Mouse (Mus musculus) heart, postnatal 0 days (tissue): Measurements from ENCODE around the gene Coq9. TPM values are rescaled to one million over a fixed set of nuclear protein-coding genes. Genes with fewer than 3 reads are reported as not detected.
A peak's percentile ranks its signal among the peaks of the same experiment; 100 is the strongest.

Experiments
- ATAC-seq: fragments of 200-750 bp; cut with Nextera tagmentation; 2 replicates; pipeline ENCODE4 v1.8.0; 2017; ENCODE audit warnings: low read depth, moderate number of reproducible peaks, moderate library complexity; ENCODE audit not compliant: insufficient read depth
- DNase-seq: peaks from one replicate; pipeline ENCODE4 v3.0.0-alpha.2; 2016; ENCODE audit warnings: low spot score
- H3K27ac ChIP-seq: fragments of 300-500 bp; sonication (generic); 2 replicates; pipeline ENCODE4 v1.5.1; 2014; ENCODE audit warnings: low read depth, mild to moderate bottlenecking
- H3K27me3 ChIP-seq: fragments of 300-500 bp; sonication (generic); 2 replicates; pipeline ENCODE4 v1.6.1; 2014; ENCODE audit warnings: low read length, mixed read lengths; ENCODE audit not compliant: control insufficient read depth, insufficient read depth
- H3K36me3 ChIP-seq: fragments of 300-500 bp; sonication (generic); replicated peaks from 2 replicates; pipeline ENCODE4 v1.6.1; 2014; ENCODE audit warnings: low read length, mixed read lengths; ENCODE audit not compliant: control insufficient read depth, insufficient read depth
- H3K4me1 ChIP-seq: fragments of 300-500 bp; sonication (generic); 2 replicates; pipeline ENCODE4 v1.6.1; 2014; ENCODE audit warnings: antibody characterized with exemption; ENCODE audit not compliant: control insufficient read depth, insufficient read depth
- H3K4me2 ChIP-seq: fragments of 300-500 bp; sonication (generic); 2 replicates; pipeline ENCODE4 v1.6.1; 2014; ENCODE audit warnings: low read depth, mild to moderate bottlenecking, low read length, moderate library complexity
- H3K4me3 ChIP-seq: fragments of 300-500 bp; sonication (generic); 2 replicates; pipeline ENCODE4 v1.5.1; 2014; ENCODE audit warnings: low read depth, low read length
- H3K9ac ChIP-seq: fragments of 300-500 bp; sonication (generic); replicated peaks from 2 replicates; pipeline ENCODE4 v1.6.1; 2014; ENCODE audit warnings: low read depth, low read length, mixed read lengths
- H3K9me3 ChIP-seq: fragments of 300-500 bp; sonication (generic); replicated peaks from 2 replicates; pipeline ENCODE4 v1.6.1; 2016; ENCODE audit warnings: low read length; ENCODE audit not compliant: control insufficient read depth
- CTCF ChIP-seq: IDR thresholded peaks from 2 replicates; pipeline ENCODE4 v1.5.1; 2016; ENCODE audit warnings: antibody characterized with exemption, control low read depth, low read depth
- EP300 ChIP-seq: IDR thresholded peaks from 2 replicates; pipeline ENCODE4 v1.6.1; 2016; ENCODE audit warnings: antibody characterized with exemption, low read depth
- WGBS: fragments of 180-500 bp; shearing (Covaris S2); extraction: QIAGEN DNeasy Blood & Tissue Kit; methylation state at CpG from one replicate; pipeline ENCODE4 v1.1.7; 2014; 5-methylcytosine and 5-hydroxymethylcytosine counted together
- polyA plus RNA-seq: library from polyadenylated mRNA; unstranded; fragments of >200 nt; fragmentation: Nextera tagmentation; extraction: Ambion mirVana; gene quantifications from 2 replicates; pipeline ENCODE4 v1.2.1, GENCODE M21; 2015
- total RNA-seq: library from RNA; depleted of rRNA; stranded (reverse); fragments of >200 nt; gene quantifications from 2 replicates; pipeline ENCODE4 v1.2.3, GENCODE M21; 2014; ENCODE audit warnings: low replicate concordance

Gene Coq9
- total and polyA plus RNA-seq, 2 experiments from 2014 or later, result 290 to 677 TPM

DNA sequence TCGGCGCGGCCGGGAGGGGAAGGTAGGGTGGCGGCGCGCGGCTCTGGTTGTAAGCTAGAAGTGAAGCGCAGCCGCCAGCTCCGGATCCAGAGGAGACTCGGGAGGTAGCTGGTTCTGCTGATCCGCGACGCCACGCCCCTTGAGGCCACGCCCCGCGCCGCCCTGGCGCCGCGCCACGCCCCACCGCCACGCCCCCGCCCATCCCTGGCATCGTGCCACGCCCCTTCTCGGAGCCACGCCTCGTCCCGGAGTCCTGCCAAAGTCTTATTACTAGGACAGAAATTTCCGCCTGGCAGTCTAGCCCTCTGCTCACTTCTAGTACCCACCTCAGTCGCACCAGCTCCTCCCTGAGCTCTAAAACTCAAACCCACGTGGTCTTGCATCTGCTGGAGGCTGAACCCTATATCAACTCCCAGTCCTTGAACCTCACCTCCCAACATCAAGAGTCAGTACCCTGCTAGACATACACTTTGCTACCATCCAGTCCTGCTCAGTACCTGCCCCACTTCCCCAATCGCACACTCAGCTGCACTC lies 38.1 kb downstream of the Coq9 start, which contains the start of gene Dok4:
Dok4 (minus strand) TSS at position 134 of the 534 bp plus-strand sequence.
- DNase-seq, result peak; percentile 87
- peak within 1 kb of the TSS; percentile 70 for H3K27ac ChIP-seq
- no peaks in the 10 kb centered on the region for H3K9me3 ChIP-seq
- ATAC-seq, result peak; percentile 82
- no peaks in the 10 kb centered on the region for H3K27me3 ChIP-seq
- H3K4me1 ChIP-seq, result peaks cover 14% of the 10 kb centered on the region; the same call in 1 of the 2 replicates
- peak within 1 kb of the TSS; percentile 93 for H3K4me2 ChIP-seq
- peak within 1 kb of the TSS; percentile 78 for H3K4me3 ChIP-seq
- H3K36me3 ChIP-seq, result no peaks in the 10 kb centered on the region
- H3K9ac ChIP-seq, result peak within 1 kb of the TSS; percentile 65
- no peak for TF ChIP-seq CTCF
- TF ChIP-seq EP300, result no peak
- under 1% methylated on average over 35 of the region's 37 CpGs for WGBS

DNA sequence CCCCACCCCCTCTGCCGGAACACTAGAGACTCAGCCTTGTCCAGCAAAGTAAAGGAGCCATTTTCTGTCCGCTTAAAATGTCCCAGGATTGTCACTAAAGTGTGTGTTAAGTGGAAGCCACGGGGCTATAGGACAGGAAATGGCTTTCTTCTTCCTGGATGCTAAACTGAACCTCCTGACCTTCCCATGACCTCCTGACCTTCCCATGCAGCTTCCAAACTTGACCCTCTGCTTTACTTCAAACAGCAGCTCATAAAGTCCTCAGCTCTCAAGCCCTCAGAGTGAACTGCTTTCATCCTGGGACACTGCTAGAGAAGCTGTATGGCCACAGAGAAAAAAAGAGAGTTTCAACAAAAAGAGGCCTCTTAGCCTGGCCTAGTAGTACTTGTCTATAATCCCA lies 38.7 kb downstream of the Coq9 start:
- Histone ChIP-seq H3K9me3 (no peaks in the 10 kb centered on the region), H3K27ac (peak overlapping the region; percentile 70), H3K27me3 (no peaks in the 10 kb centered on the region), H3K36me3 (no peaks in the 10 kb centered on the region), H3K4me3 (no peak overlapping the region), H3K9ac (no peak overlapping the region), H3K4me1 (peaks cover 14% of the 10 kb centered on the region; the same call in 1 of the 2 replicates), H3K4me2 (peak overlapping the region; percentile 93; the same call in 1 of the 2 replicates)
- WGBS, result 50% methylated on average over 3 of the region's 3 CpGs
- no peak for TF ChIP-seq EP300
- no peak for TF ChIP-seq CTCF
- DNase-seq (no peak), ATAC-seq (no peak)

DNA sequence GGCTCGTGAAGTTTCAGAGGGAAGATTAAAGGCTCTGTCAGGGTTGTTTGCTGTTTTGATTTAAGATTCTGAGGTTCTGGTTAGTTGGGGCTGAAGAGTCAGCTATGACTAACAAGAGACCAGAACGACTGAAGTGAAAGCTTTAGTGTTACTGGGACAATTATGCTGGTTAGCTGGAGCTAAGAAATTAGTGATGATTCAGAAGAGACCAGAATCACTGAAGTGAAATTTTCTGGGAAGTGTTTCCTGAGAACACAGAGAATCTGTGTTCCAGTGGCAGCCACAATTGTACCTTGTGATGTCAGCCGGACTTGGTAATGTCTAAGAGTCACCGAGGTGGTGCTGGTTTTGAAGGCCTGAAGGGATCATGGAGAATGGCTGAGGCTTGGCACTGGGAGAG lies 42.6 kb downstream of the Coq9 start:
- Histone ChIP-seq H3K27ac (no peak overlapping the region), H3K9ac (no peak overlapping the region), H3K4me1 (peaks cover 6% of the 10 kb centered on the region; the same call in 1 of the 2 replicates), H3K27me3 (no peaks in the 10 kb centered on the region), H3K4me3 (no peak overlapping the region), H3K36me3 (no peaks in the 10 kb centered on the region), H3K9me3 (no peaks in the 10 kb centered on the region), H3K4me2 (no peak overlapping the region)
- 56% methylated on average over 4 of the region's 4 CpGs for WGBS
- TF ChIP-seq CTCF, result no peak
- TF ChIP-seq EP300, result no peak
- DNase-seq, result no peak
- no peak for ATAC-seq

DNA sequence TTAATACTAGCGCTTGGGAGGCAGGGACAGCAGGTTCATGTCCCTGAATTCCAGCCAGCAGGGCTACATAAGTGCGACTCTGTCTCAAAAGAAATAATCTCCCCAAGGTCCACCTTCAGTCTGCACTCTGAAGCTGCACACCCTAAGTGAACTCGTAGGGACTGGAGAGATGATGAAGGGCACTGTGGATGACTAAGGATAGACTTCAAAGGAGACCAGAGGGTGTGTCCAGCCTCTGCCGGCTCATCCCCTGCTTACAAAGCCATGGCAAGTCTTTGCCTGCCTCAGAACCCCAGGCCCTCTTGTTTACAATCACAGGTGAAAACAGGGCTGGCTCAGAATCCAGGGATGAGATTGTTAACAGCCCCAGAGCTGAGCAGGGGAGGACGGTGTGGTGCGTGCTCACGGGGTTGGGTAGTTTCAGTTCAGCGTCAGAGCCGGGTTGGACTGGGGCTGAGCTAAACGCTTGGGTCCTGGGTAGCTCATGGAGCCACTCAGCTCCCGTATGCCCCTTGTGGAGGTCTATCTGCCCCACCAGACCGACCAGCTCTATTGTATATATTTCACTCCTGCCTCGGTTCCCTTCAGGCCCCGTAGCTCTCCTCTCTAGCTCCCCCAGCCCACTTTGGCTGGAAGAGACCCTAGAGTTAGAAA lies 50.4 kb downstream of the Coq9 start:
- Histone ChIP-seq H3K36me3 (no peaks in the 10 kb centered on the region), H3K27me3 (no peaks in the 10 kb centered on the region), H3K9ac (no peak overlapping the region), H3K4me1 (no peaks in the 10 kb centered on the region), H3K4me3 (no peak overlapping the region), H3K9me3 (no peaks in the 10 kb centered on the region), H3K4me2 (peak overlapping the region; percentile 5), H3K27ac (no peak overlapping the region)
- ATAC-seq (no peak), DNase-seq (no peak)
- WGBS, result 27% methylated on average over 14 of the region's 14 CpGs
- no peak for TF ChIP-seq CTCF
- no peak for TF ChIP-seq EP300

DNA sequence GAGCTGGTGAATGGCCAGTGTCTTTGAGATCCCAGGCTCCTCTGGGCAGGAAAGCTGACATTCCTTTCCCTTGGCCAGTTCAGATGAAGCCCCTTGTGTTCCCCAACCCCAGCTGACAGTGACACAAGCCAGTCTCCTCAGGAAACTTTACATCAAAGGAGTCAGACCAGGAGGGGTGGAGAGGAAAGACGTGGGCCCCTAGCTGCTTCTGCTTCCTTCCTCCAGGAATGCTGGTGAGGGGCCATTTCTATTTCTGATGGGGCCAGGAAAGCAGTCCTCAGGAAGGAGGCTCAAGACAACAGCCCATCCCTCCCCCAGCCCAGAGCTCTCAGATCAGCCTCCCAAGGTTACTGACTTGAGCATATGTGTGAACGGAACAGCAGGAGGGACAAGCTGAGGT lies 54.8 kb downstream of the Coq9 start:
- Histone ChIP-seq H3K36me3 (no peaks in the 10 kb centered on the region), H3K4me2 (no peak overlapping the region), H3K4me1 (no peaks in the 10 kb centered on the region), H3K9ac (no peak overlapping the region), H3K27me3 (no peaks in the 10 kb centered on the region), H3K4me3 (no peak overlapping the region), H3K27ac (peak overlapping the region; percentile 15; the same call in 1 of the 2 replicates), H3K9me3 (no peaks in the 10 kb centered on the region)
- DNase-seq, result no peak
- 23% methylated on average over 2 of the region's 2 CpGs for WGBS
- TF ChIP-seq CTCF (no peak), EP300 (0 out of 2 replicates have a peak, but pooled peaks have one; percentile 22)
- ATAC-seq, result no peak; the same call in 1 of the 2 replicates

DNA sequence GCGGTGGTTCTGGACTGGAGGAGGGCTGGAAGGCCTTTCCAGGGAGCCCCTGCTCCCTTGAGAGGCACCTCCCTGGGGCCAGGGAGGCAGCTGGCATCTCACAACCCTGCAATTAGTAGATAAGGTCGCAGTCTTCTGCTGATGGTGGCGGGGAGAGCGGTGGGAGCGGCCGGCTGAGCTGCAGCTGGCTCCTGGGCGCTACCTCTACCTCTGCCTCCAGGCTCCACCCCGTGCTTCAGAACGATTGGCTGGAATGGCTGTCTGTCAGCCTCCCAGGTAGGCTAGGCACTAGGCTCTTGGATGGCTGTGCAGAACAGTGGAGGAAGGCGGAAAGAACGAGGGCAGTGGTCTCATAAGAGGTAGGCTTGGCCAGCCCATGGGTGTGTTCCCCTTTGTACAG lies 61.1 kb downstream of the Coq9 start:
- peaks cover 31% of the 10 kb centered on the region for H3K4me1 ChIP-seq
- ATAC-seq (no peak), DNase-seq (no peak)
- H3K27me3 ChIP-seq, result no peaks in the 10 kb centered on the region
- no peak overlapping the region for H3K9ac ChIP-seq
- H3K4me3 ChIP-seq, result no peak overlapping the region
- WGBS, result 23% methylated on average over 11 of the region's 11 CpGs
- peak overlapping the region; percentile 38 for H3K4me2 ChIP-seq
- H3K9me3 ChIP-seq, result no peaks in the 10 kb centered on the region
- TF ChIP-seq CTCF, result no peak
- no peak for TF ChIP-seq EP300
- H3K36me3 ChIP-seq, result peaks cover 16% of the 10 kb centered on the region
- H3K27ac ChIP-seq, result no peak overlapping the region
